Mouse (Mus musculus): ENCODE results near the gene Ccdc57. TPM values are rescaled to one million over a fixed set of nuclear protein-coding genes. Genes with fewer than 3 reads are reported as not detected.
"Not testable (repeated sequence)": the region's sequence is repeated elsewhere in the genome, so short reads cannot be mapped to it uniquely, and the experiment has no call there.

The Ccdc57 gene
- total and polyA plus RNA-seq, 3 experiments: 3.5 to 20.4 (median 8.4) TPM

GRCm38 (mm10) chr11:120784064-120784791 lies 148.4 kb downstream of the Ccdc57 start, which contains the start of the genes Rfng and Gps1:
Gene Rfng, minus strand, starts transcription at chr11:120784207.
Gene Gps1, plus strand, starts transcription at chr11:120784272.
- DNase-seq: peak; percentile 93

- no peak for DNase-seq
These were observed 149.1 kb downstream of the Ccdc57 start for GRCm38 (mm10) chr11:120783426-120784063.

- not testable (repeated sequence) for DNase-seq
These were observed 151.3 kb downstream of the Ccdc57 start for GRCm38 (mm10) chr11:120781361-120781760.

GRCm38 (mm10) chr11:120779876-120780275 lies 152.8 kb downstream of the Ccdc57 start:
- DNase-seq: no peak

GRCm38 (mm10) chr11:120777123-120777522 lies 155.5 kb downstream of the Ccdc57 start:
- DNase-seq: no peak

Other genes starting within 250 kb of the Ccdc57 start
- gene Cenpx, start 219.1 kb downstream of the Ccdc57 start, total RNA-seq (2021): 10 to 100 TPM; 54.0 to 63.5 TPM
- 86.0 and 90.2 TPM in 2 replicates for gene Cenpx, start 219.1 kb downstream of the Ccdc57 start, polyA plus RNA-seq (2012; rRNA removed)
- gene Lrrc45, start 218.9 kb downstream of the Ccdc57 start, total RNA-seq (2021): 10 to 100 TPM; 21.9 to 25.3 TPM
- gene Lrrc45, start 218.9 kb downstream of the Ccdc57 start, polyA plus RNA-seq (2012; rRNA removed): 34.2 and 40.1 TPM in 2 replicates
- 10 to 100 TPM; 13.7 to 15.9 TPM for gene Rac3, start 211.4 kb downstream of the Ccdc57 start, total RNA-seq (2021)
- 21.1 and 25.6 TPM in 2 replicates for gene Rac3, start 211.4 kb downstream of the Ccdc57 start, polyA plus RNA-seq (2012; rRNA removed)
- 100 to 1,000 TPM in 1 of 2 experiments, 10 to 100 TPM in 1; 41.4 to 122 TPM for gene Dcxr, start 205.6 kb downstream of the Ccdc57 start, total RNA-seq (2021)
- gene Dcxr, start 205.6 kb downstream of the Ccdc57 start, polyA plus RNA-seq (2012; rRNA removed): 136 and 150 TPM in 2 replicates
- gene Cbr2, start 200.8 kb downstream of the Ccdc57 start, total RNA-seq (2021): 10 to 100 TPM in 1 of 2 experiments, 1 to 10 TPM in 1; 8.3 to 10.6 TPM
- 52.6 and 54.2 TPM in 2 replicates for gene Cbr2, start 200.8 kb downstream of the Ccdc57 start, polyA plus RNA-seq (2012; rRNA removed)
- 10 to 100 TPM in 1 of 2 experiments, 1 to 10 TPM in 1; 5.5 to 12.3 TPM for gene Hmga1b, start 170.1 kb downstream of the Ccdc57 start, total RNA-seq (2021)
- gene Hmga1b, start 170.1 kb downstream of the Ccdc57 start, polyA plus RNA-seq (2012; rRNA removed): 2.8 and 6.6 TPM in 2 replicates
- gene Rfng, start 148.7 kb downstream of the Ccdc57 start, total RNA-seq (2021): 10 to 100 TPM; 18.3 to 20.9 TPM
- 91.6 and 95.4 TPM in 2 replicates for gene Rfng, start 148.7 kb downstream of the Ccdc57 start, polyA plus RNA-seq (2012; rRNA removed)
- 100 to 1,000 TPM; 113 to 141 TPM for gene Gps1, start 148.6 kb downstream of the Ccdc57 start, total RNA-seq (2021)
- gene Gps1, start 148.6 kb downstream of the Ccdc57 start, polyA plus RNA-seq (2012; rRNA removed): 161 and 178 TPM in 2 replicates
- gene Dus1l, start 136.5 kb downstream of the Ccdc57 start, total RNA-seq (2021): 10 to 100 TPM; 56.0 to 62.0 TPM
- gene Dus1l, start 136.5 kb downstream of the Ccdc57 start, polyA plus RNA-seq (2012; rRNA removed): 43.8 and 53.7 TPM in 2 replicates
- gene Fasn, start 108.3 kb downstream of the Ccdc57 start, total RNA-seq (2021): 1,000 to 10,000 TPM in 1 of 2 experiments, 100 to 1,000 TPM in 1; 505 to 2,290 TPM
- gene Fasn, start 108.3 kb downstream of the Ccdc57 start, polyA plus RNA-seq (2012; rRNA removed): 7,384 and 9,917 TPM in 2 replicates
- 1 to 10 TPM; 1.2 to 1.3 TPM for gene Slc16a3, start 15.6 kb upstream of the Ccdc57 start, total RNA-seq (2021)
- gene Slc16a3, start 15.6 kb upstream of the Ccdc57 start, polyA plus RNA-seq (2012; rRNA removed): 1.4 and 2.5 TPM in 2 replicates
- 100 to 1,000 TPM; 114 to 126 TPM for gene Csnk1d, start 58.5 kb upstream of the Ccdc57 start, total RNA-seq (2021)
- 39.8 and 48.7 TPM in 2 replicates for gene Csnk1d, start 58.5 kb upstream of the Ccdc57 start, polyA plus RNA-seq (2012; rRNA removed)
- gene Cd7, start 106.5 kb upstream of the Ccdc57 start, total RNA-seq (2021): under 1 TPM; 0.69 TPM
- gene Cd7, start 106.5 kb upstream of the Ccdc57 start, polyA plus RNA-seq (2012; rRNA removed): 1.8 and 3.3 TPM in 2 replicates
- gene Sectm1b, start 130.7 kb upstream of the Ccdc57 start, total RNA-seq (2021): not detected
- not detected in 2 replicates for gene Sectm1b, start 130.7 kb upstream of the Ccdc57 start, polyA plus RNA-seq (2012; rRNA removed)
- gene Sectm1a, start 148.3 kb upstream of the Ccdc57 start, total RNA-seq (2021): not detected
- 0.09 and 0.19 TPM in 2 replicates for gene Sectm1a, start 148.3 kb upstream of the Ccdc57 start, polyA plus RNA-seq (2012; rRNA removed)
- not detected for gene Tex19.2, start 185.8 kb upstream of the Ccdc57 start, total RNA-seq (2021)
- not detected in 2 replicates for gene Tex19.2, start 185.8 kb upstream of the Ccdc57 start, polyA plus RNA-seq (2012; rRNA removed)
- gene Tex19.1, start 213.3 kb upstream of the Ccdc57 start, total RNA-seq (2021): not detected
- 0.18 TPM in 1 of 2 replicates, not detected in the other for gene Tex19.1, start 213.3 kb upstream of the Ccdc57 start, polyA plus RNA-seq (2012; rRNA removed)
- gene Uts2r, start 227.4 kb upstream of the Ccdc57 start, total RNA-seq (2021): not detected
- gene Uts2r, start 227.4 kb upstream of the Ccdc57 start, polyA plus RNA-seq (2012; rRNA removed): 0.19 and 0.20 TPM in 2 replicates